Mouse (Mus musculus): Measurements from ENCODE around the gene Gm49325. TPM values are rescaled to one million over a fixed set of nuclear protein-coding genes. Genes with fewer than 3 reads are reported as not detected.
"Not testable (repeated sequence)": the region's sequence is repeated elsewhere in the genome, so short reads cannot be mapped to it uniquely, and the experiment has no call there.

The Gm49325 gene
- total RNA-seq, 1 experiment from 2014 or later, result 23.6 TPM

DNA sequence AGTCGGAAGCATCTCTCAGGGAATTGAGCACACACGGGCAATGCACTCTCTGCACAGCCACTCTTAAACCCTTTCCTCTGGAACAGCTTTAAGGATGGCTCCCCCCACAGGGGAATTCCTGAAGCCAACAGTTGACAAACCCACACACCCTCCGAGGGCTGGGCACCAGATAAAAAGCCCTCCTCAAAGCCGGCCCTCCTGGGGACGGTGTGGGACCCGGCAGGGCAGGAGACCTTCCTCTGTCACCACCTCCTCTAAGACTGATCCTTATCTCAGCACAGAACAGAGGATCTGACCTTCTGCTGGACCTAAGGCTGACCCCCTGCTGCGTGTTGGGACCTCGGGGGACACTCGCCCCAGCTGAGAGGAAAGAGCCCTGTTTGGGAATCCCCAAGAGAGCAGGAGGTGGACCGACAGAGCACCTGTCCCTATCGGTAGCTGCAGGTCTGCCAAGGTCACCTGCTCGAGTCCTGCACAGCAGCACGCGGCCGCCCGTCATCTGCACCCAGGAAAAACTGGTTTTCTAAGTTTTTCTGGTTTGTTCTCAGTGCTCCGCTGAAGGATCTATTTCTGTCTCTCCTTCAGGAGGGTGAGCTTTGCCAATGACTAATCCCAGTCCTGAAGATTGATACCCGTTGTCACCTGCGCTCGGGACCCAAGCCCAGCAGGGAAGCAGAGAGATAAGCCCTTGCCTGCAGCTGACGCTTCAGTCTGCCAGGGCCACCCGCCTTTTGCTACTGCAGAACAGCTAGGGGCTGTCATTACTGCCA lies 80.1 kb downstream of the Gm49325 start, which contains the start of gene Tspear:
Gene Tspear (plus strand): TSS at position 675 of the 770 bp plus-strand sequence.
- DNase-seq, result no peak

- no peak for DNase-seq
These were observed 81.0 kb downstream of the Gm49325 start for GRCm38 (mm10) chr10:77687021-77687420.

DNA sequence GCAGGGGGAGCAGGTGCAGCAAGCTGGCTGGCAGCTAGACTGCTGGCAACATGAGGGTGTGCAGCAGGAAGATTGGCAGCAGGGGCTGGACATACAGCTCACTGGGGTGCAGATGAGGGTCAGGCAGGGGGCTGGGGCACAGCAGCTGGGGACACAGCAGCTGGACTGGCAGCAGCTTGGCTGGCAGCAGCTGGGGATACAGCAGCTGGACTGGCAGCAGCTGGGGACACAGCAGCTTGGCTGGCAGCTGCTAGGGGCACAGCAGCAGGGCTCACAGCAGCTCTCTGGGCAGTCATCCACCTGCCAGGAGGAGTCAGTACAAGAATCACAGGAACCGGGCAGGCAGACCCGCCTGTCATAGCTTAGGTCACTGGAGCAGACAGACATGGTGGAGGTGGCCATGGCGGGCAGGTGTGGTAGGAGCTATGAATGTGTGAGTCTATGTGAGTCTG lies 84.4 kb downstream of the Gm49325 start, which contains the start of gene Gm19402:
Gene Gm19402 (minus strand): TSS at position 402 of the 452 bp plus-strand sequence.
- DNase-seq, result not testable (repeated sequence)

Small RNA genes within 50 kb of the gene (microRNA-seq; reads per million reads assigned to microRNA genes)
- 12.2 to 13.6 reads per million in 2 experiments for gene Mir1930

Other genes starting within 250 kb of the Gm49325 start
- 21.9 and 28.4 TPM in 2 replicates for gene Adarb1, start 187.9 kb upstream of the Gm49325 start, total RNA-seq (2021)
- 21.6 and 27.2 TPM in 2 replicates for gene Fam207a, start 90.4 kb upstream of the Gm49325 start, total RNA-seq (2021)
- gene Itgb2, start 75.9 kb upstream of the Gm49325 start, total RNA-seq (2021), result 5.8 and 16.0 TPM in 2 replicates
- 168 and 172 TPM in 2 replicates for gene Pttg1ip, start 24.5 kb upstream of the Gm49325 start, total RNA-seq (2021)
- gene Sumo3, start 100 bp upstream of the Gm49325 start, total RNA-seq (2021), result 93.0 and 111 TPM in 2 replicates
- gene Ube2g2, start 16.1 kb downstream of the Gm49325 start, total RNA-seq (2021), result 49.8 and 50.2 TPM in 2 replicates
- gene Tspear, start 80.4 kb downstream of the Gm49325 start, total RNA-seq (2021), result 0.41 TPM in 1 of 2 replicates, not detected in the other
- gene Gm19402, start 84.6 kb downstream of the Gm49325 start, total RNA-seq (2021), result not detected in 2 replicates
- gene Gm9508, start 91.0 kb downstream of the Gm49325 start, total RNA-seq (2021), result not detected in 2 replicates
- not detected in 2 replicates for gene Gm10272, start 100.4 kb downstream of the Gm49325 start, total RNA-seq (2021)
- not detected in 2 replicates for gene Gm10024, start 105.3 kb downstream of the Gm49325 start, total RNA-seq (2021)
- gene Gm10142, start 109.6 kb downstream of the Gm49325 start, total RNA-seq (2021), result not detected in 2 replicates
- gene Krtap12-1, start 114.4 kb downstream of the Gm49325 start, total RNA-seq (2021), result not detected in 2 replicates
- gene Gm10100, start 120.3 kb downstream of the Gm49325 start, total RNA-seq (2021), result not detected in 2 replicates
- gene Gm18596, start 136.4 kb downstream of the Gm49325 start, total RNA-seq (2021), result not detected in 2 replicates
- not detected in 2 replicates for gene Gm9736, start 145.2 kb downstream of the Gm49325 start, total RNA-seq (2021)
- gene Gm3233, start 153.5 kb downstream of the Gm49325 start, total RNA-seq (2021), result not detected in 2 replicates
- not detected in 2 replicates for gene Gm3238, start 165.1 kb downstream of the Gm49325 start, total RNA-seq (2021)
- gene Gm7138, start 170.7 kb downstream of the Gm49325 start, total RNA-seq (2021), result not detected in 2 replicates
- gene Gm3250, start 176.3 kb downstream of the Gm49325 start, total RNA-seq (2021), result not detected in 2 replicates
- not detected in 2 replicates for gene Gm7137, start 182.0 kb downstream of the Gm49325 start, total RNA-seq (2021)
- not detected in 2 replicates for gene Gm9639, start 188.9 kb downstream of the Gm49325 start, total RNA-seq (2021)
- not detected in 2 replicates for gene Gm19668, start 192.9 kb downstream of the Gm49325 start, total RNA-seq (2021)
- not detected in 2 replicates for gene Gm9507, start 205.6 kb downstream of the Gm49325 start, total RNA-seq (2021)
- gene Gm2696, start 208.5 kb downstream of the Gm49325 start, total RNA-seq (2021), result not detected in 2 replicates
- not detected in 2 replicates for gene Krtap10-4, start 220.9 kb downstream of the Gm49325 start, total RNA-seq (2021)
- not detected in 2 replicates for gene Krtap10-10, start 229.8 kb downstream of the Gm49325 start, total RNA-seq (2021)
- not detected in 2 replicates for gene Gm36176, start 240.6 kb downstream of the Gm49325 start, total RNA-seq (2021)
- gene Gm10318, start 246.7 kb downstream of the Gm49325 start, total RNA-seq (2021), result not detected in 2 replicates